Mouse (Mus musculus) R1 (cell line): ENCODE data around the gene Mark3.

Experiments used
- DNase-seq: peaks from one replicate; pipeline ENCODE4 v3.0.0-alpha.2; 2018; ENCODE audit warnings: low read depth, low spot score

The Mark3 gene

DNA sequence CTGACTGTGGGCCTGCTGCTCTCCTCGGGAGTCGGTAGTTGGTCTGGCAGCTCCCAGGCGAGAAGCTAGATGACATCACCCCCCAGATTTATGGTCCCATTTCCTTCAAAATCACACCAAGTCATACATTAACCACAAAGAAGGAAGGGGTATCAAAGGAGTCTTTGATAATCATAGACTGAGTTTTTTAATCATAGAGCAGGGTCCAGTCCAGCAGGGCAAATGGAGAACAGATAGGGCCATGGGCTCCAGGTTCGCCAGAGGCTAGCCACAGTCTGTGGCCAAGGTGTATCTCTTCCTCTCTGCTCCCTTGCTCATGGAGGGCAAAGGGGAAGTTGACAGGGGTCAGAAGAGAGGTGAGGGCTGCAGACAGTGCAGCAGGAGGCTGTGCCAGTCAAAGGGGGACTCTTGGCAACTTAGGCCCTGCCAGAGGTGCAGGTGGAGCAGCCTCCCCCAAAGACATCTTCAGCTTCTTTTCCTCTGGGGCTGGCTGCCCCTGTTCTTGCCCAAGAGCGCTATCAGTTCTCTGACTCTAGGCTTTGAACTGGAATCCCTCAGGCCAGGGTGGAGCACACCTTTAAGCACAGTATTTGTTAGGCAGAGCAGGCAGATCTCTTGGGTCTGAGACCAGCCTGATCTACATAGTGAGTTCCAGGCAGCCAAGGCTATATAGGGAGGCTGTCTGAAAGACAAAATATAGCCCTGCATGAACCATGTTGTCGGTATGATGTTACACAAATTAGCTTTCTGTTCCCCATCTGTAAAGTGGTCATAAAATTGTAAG lies 101.7 kb downstream of the Mark3 start:
- no peak for DNase-seq

DNA sequence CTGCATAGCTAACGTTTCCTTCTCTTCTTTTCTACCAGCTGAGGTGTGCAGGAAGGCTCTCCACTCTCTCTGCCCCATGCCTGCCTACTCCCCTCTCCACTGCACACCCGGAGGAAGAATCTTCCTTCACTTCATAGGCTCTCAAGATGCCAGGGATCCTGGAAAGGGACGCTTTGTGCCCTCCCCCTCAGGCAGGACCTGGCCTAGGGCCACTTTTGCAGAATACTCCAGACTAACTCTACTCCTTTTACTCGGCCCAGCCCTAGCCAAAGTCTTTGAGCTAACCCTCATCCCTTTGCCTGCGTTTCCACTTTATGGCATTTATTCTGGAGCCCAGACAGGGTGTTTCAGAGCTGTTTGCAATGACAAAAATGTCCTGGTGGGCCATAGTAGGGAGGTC lies 103.1 kb downstream of the Mark3 start:
- no peak for DNase-seq

DNA sequence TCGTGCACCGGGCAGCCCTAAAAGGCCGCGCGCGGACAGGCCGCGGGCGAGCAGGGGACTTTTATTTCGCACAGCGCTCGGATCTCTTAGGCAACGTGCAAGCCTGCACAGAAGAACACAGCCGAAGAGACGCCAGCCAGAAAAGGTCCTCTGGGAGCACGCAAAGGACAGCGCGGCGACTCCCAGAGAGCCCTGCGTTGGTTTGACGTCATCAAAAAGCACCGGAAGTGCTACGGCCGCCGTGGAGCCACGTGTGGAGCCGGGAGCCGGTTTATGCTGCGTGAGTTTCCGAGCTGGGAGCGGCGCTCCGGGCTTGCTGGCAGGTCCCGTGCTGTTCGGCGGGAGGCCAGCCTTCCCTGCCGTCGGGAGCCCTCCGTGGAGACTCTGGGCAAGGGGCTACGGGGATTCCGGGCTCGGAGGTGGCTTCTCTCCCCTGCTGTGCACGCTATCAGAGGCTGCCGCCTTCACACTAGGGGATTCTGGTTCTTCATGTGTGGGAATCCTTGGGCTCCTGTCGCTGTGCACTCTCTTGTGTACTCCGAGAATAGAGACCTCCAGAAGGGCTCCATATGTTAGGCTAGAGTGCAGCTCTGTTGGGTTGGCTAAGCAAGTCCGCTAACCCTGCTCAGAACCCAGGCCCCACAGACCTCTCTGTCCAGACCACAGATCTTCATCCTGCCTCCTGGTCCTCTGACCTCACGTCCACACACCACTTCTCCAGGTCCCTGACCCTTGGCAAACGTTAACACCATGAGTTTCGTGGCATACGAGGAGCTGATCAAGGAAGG lies 103.8 kb downstream of the Mark3 start, which contains the start of gene Trmt61a:
Gene Trmt61a (plus strand): TSS at position 224 of the 788 bp plus-strand sequence.
- peak; percentile 94 for DNase-seq

DNA sequence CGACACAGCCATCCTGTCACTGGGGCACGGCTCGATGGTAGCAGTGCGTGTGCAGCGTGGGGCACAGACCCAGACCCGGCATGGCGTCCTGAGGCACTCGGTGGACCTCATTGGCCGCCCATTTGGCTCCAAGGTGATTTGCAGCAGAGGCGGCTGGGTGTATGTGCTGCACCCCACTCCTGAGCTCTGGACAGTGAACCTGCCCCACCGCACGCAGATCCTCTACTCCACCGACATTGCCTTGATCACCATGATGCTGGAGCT lies 104.3 kb downstream of the Mark3 start:
- no peak for DNase-seq

DNA sequence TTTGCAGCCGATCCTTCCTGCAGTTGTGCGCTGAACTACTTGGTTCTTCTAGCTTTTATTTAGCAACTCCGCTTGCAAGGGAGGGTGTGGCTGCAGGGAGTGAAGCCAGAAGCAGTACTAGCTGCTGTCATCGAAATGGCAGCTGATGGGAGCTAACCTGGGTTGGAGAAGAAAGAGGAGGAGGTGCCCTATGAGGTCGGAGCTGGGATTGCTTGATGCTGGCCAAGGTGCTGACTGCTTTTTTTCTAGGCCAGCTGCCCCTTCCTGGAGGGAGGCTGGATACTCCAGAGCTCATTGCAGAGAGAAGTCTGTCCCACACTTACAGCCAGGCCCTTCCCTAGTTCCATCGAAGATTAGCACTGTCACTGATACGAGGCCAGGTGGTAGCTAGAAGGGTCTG lies 104.7 kb downstream of the Mark3 start:
- peak; percentile 76 for DNase-seq

DNA sequence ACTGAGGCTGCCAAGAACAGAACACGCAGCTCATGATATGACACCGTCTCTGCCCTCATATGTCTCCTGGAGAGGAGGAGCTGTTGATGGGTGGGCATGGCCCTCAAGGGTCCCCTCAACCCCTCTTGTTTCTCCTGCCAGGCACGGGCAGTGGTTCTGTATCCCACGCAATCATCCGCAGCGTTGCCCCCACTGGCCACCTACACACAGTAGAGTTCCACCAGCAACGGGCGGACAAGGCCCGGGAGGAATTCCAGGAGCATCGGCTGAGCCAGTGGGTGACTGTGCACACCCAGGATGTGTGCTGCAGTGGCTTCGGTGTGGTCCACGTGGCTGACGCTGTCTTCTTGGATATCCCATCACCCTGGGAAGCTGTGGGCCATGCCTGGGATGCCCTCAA lies 106.3 kb downstream of the Mark3 start:
- DNase-seq = no peak

DNA sequence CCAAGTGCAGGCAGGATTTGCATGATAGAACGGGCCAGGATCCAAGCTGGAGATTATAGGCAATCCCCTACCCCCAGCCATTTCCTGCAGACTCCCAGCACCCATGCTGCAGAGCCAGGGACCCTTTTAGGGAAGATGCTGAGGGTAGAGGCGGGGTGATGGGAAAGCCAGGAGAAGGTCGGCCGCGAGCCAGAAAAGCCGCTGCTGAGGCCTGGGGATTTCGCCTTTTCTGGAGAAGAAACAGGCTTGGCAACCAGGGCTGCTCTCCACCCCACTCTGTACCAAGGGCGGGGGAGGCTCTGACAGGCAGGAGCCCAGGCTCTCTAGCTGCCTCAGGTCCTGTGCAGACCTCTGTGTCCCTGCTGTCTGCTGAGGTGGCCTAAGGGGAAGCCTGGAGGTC lies 107.0 kb downstream of the Mark3 start:
- no peak for DNase-seq

DNA sequence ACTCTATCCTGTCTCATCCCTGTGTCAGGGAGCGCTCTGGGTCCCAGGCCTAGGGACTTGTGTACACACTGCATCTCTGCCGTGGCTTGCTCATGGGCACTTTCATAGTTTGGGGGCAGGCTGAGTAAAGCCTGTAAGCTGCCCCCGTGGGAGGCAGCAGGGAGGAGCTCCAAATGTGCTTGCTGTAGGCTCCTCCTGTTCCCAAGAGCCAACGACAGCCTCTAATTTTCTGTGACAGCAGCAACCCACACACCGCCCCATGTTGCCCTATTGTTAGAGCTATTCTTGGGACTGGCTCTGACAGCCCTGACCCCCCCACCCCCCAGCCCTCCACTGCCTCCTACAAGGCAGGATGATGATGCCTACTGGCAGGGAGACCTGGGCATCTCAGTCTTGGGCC lies 107.7 kb downstream of the Mark3 start:
- DNase-seq = no peak

DNA sequence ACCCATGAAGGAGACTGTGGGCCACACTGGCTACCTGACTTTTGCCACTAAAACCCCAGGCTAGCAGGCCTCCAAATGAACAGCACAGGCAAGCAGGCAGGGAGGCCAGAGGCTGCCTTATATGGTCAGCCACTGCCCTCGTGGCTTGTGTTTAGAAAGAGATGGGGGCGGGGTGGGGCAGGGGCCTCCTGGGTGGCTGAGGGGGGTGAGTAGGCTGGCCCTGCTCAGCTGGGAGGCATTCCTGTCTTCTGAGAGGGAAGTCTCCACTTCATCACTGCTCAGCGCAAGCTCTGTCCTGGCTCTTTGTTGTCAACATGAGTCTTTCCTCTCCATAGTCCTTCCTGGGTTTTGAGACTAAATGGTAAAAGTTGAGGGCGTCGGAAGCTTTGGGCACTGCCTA lies 108.5 kb downstream of the Mark3 start:
- no peak for DNase-seq

DNA sequence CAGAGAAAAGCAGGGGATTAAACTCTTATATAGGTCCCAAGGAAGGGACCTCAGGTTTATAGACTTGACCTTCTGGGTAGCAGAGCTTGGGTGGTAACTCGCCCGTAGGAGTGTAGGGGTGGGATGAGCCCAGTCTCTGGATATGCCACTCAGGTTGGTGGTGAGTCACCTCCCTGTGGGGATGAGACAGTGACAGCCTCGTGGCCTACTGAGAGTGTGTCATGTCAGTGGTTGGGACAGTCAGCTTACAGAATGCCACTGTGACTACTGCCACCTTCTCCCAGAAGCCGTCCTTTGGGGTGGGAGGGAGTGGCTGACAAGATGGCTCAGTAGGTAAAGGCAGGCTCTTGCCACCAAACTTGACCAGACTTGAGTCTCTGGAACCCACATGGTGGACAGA lies 112.1 kb downstream of the Mark3 start:
- DNase-seq = no peak

DNA sequence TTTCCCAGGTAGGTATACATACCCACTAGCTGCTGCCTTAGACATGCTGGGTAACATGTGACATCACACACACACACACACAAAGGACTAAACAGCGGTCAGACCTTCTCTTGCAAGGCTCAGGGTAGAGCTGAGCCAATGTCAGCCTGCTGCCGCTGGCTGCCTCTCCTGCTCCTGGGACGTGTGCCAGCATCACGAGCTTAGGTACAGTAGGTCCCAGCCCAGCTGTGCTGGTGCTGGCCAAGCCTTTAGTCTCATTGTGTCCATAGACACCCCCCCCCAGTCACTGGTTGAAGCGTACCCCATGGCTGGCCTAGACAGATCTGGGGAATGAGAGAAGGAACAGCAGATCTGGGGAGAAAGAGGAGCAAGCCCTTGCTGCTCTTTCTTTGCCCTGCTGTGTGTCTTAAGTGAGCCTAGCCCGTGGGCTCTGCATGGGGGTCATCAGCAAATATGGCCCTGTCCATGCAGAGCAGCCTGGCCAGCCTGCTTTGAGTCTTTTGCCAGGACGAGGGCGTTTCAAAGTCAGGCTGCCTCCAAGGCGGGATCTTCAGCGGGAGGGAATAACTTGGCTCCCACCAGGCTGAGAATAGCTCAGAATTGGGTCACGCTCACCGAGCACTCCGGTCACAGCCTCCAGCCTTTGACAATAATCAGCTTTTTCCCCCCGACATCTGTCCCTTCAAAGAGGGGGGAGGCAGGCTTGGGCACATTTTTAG lies 113.2 kb downstream of the Mark3 start:
- DNase-seq = no peak

DNA sequence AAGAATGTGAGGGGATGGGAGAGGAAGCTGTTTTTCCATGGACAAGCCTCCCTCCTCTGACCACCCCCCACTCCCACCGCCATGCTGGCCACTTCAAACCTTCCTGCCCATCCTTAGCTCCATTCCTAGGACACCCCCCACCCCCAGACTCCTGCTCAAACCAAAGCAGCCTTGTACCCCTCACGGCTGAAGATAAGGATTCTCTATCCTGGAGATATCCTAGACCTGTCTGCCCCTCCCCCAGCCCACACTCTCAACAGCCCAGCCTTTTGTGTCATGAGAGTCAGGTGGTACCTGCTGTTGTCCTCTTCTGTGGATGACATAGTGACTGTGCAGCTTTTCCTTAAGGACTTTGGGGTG lies 113.7 kb downstream of the Mark3 start:
- no peak for DNase-seq

DNA sequence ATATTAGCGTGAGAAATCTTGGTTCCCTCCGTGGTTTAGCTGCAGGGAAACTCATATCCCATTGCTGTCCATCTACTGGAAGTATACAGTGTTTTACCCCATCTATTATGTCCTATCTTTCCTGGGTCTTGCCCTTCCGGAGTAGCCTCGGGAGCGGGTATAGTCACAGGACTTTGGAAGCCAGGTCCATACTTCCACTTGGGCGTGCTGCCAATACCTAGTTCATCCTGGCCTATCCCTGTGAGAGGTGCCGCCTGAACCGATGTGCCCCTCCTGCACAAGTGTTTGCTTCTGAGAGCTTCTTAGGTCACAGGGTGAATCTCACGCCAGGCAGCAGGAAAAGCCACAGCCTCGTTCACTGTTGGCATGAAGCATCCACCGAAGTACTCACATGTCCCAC lies 115.1 kb downstream of the Mark3 start:
- no peak for DNase-seq

DNA sequence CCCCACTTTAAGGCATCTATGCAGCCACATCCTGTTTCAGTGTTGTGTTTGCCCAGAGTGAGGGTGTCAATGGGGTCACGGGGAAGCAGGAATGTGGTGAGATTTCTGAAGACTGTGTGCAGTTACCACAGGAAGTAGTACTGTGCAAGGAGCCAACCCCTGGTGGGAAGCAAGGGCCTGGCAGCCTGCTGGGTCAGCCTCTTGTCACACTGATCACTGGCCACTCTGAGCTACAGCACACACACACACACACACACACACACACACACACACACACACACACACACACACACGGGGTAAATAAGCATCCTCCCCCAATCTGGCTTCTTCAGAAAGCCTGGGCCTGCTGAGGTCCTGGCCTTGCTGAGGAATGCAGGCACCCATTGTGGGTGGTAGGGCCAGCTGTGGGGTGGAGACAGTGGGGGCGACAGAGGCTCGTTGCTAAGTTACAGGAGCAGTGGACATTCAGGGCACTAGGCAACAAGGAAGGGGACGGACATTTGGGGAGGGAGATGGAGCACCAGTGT lies 117.1 kb downstream of the Mark3 start:
- DNase-seq = no peak

DNA sequence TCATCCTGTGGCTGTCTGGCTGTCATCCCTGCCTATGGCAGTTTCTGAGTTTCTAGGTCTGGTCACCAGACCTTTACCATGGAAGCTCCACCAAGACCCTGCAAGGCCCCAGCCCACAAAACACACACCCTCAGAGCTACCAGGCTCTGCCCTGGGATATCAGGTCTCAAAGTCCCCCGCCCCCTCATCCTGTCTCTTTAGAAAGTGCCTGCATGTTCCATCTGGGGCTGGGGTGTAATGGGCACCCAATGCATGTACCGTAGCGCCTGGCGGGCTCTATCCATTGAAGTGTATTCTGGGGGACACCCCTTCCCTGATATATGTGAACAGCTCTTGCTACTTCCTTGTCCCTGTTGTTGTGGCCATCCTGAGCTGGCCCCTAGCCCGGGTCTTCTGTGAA lies 118.6 kb downstream of the Mark3 start:
- DNase-seq = no peak

DNA sequence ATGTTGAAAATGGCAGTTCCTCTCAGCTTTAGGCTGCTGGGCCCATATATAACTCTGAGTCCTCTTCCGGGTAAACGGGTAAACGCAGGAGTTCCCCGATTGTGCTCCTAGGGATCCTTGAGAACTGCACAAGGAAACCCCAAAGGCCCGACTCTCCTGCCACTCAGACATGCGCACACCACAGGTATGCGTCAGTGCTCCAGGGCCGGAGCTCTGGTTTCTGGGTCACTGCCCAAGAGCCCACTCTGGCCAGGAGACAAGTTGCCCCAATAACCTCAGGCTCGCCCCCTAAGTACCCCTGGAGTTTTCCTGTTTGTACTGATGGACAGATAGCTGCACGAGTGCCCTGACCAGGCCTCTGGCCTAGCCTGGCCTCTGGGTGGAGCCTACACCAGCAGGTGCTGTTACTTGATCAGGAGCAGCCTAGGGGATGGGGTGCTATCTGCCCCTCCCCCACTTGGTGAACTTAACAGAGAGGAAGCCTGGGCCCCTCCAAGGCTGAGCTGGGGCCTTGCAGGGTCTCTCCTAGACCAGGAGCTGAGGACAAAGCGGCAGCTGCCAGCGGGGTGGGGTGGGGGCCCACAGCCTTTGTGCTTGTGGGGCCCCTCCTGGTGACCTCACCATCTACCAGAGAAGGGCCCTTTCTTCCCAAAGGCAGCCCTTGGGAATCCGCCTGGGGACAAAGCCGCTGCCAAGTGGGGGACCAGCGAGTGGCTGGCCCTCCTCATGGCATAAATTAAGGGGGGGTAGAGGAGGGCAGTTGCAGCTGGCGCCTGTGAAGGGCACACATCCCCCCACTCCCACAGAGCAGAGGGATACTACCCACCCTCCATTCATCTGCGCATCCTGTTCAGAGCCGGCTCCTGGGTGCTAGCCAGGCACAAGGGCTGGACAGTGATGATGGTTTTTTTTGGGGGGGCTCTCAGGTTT lies 119.3 kb downstream of the Mark3 start:
- no peak for DNase-seq

DNA sequence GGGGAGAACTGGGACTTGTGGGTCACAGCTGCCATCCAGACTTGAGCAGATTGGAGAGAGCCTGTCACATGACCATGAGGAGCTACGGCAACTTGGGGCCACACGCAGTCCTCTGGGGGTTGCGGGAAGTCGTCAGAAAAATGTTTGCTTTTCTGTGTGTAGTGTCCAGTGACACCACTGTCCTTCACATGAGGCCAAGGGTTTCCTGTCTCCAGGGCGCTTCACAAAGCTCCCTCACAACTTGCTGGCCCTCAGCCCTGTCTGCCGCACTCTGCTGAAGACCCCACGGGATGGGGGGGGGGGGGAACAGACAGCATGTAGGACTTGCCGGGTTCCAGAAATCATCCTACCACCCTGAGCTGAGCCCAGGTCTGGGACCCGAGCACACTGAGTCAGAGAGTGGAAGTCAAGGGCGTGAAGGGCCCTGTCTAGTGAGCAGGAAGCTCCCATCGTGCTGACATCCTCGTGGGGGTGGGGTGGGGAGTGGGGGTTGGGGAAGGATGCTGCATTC lies 120.0 kb downstream of the Mark3 start:
- DNase-seq = no peak

DNA sequence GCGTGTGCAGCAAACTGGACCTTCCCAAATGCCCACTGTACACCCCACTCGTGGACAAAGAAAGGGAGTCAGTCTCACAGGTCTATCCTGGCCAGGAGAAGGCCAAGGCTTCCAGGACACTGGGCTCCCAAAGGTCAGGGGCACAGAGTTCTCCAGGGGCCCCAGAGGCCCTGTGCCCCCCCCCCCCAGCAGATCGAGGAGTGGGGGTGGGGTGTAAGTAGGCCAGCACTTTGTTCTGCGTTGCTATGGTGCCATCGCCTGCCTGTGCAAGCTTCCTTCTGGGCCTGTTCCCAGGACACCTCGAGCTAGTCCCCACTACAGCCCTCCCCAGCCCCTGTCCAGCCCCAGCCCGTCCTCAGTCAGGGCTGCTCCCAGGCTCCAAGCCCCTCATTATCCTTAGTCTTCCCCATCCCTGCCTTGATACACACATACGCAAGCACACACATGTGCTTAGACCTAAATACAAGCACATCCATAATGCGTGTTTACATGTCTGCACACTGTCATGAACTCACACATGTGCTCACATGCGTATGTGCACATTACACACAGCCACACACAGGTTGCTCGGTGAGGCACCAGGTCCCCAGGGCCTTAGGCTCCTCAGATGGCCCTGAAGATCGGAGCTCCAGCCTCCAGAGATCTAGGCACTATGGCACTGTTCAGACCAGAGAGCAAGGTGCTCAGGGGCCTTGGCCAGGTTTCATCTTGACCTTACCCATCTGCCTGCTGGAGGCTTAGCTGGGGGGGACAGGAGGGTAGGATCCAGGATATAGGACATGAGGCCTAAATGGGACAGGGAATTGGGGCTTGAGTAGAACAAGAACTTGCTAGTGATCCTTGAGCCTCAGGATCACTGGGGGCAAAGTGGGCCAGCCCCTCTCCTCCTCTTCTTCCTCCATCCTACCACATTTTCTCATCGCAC lies 120.8 kb downstream of the Mark3 start:
- no peak for DNase-seq

DNA sequence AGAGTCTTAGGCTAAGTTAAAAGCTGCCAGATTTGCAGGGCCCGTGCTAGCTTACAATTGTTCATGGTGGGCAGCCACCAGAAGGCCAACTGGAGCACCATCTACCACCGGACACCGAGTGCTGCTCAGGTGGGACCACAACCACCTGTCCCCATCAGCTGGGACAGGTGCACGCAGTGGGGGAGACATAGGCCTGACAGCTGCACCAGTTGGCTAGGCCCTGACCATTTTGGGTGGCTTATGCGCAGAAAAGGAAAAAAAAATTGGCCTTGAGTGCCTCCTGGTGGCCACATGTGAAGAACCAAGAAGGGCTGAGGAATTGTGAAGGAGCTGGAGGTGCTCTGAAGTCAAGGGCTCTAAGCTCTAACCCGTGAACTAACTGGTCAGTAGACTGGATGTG lies 121.9 kb downstream of the Mark3 start:
- peak; percentile 86 for DNase-seq

DNA sequence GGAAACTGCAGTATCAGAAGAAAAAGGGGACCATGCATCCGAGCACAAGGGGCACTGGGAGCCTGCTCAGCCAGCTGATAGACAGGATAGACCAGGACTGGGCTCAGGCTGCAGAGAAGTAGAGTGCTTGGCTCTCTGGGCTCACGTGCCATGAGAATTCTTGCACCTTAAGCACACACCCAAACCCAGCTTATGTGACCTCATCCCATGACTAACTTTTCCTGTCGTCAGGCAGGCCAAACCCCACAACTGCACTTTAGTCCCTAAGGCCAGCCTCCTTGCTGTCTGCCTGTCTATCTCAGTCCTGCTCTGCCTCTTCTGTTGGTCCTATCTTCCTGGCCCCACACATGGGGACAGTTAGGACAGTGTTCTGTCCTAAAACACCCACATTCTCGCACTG lies 123.4 kb downstream of the Mark3 start:
- no peak for DNase-seq
